In genomic region chr17:35127017-35127416, GRCm38 (mm10) we compare ENCODE assay signal across 9 mouse cellular contexts. TPM values are rescaled to one million over a fixed set of nuclear protein-coding genes. Genes with fewer than 3 reads are reported as not detected.
DNase-seq lines count a peak whose midpoint lies in the region; ATAC-seq and TF ChIP-seq lines count a peak whose summit lies in the region.
"Had no signal": no experiment of that assay in that cellular context is flagged by ENCODE, and none has a peak within 500 bp of the region (broad histone marks: within the 10 kb centered on the region; RNA-seq: fewer than 3 reads in every experiment).

No protein-coding gene starts in this region.

- H3K4me1 ChIP-seq in embryonic facial prominence, embryonic 13.5 days = peaks cover 30% of the 10 kb centered on the region
- H3K4me1 ChIP-seq in limb, embryonic 10.5 days = peaks cover 41% of the 10 kb centered on the region
- H3K4me1 ChIP-seq in neural tube, embryonic 14.5 days (ENCODE audit: control insufficient read depth, insufficient read depth, low read length) = peaks cover 15% of the 10 kb centered on the region

- no peak for TF ChIP-seq CTCF in layer of hippocampus, adult 2 months (conservative IDR thresholded peaks at IDR 0.05)

- peaks cover 45% of the 10 kb centered on the region for H3K36me3 ChIP-seq in embryonic facial prominence, embryonic 13.5 days
- H3K36me3 ChIP-seq in limb, embryonic 10.5 days = peaks cover 44% of the 10 kb centered on the region
- peaks cover 5% of the 10 kb centered on the region for H3K36me3 ChIP-seq in neural tube, embryonic 14.5 days (ENCODE audit: control insufficient read depth, insufficient read depth, low read length)

- 67% methylated on average over 13 of the region's 13 CpGs for WGBS in embryonic facial prominence, embryonic 13.5 days
- 75% methylated on average over 13 of the region's 13 CpGs for WGBS in limb, embryonic 10.5 days
- WGBS in neural tube, embryonic 14.5 days = 75% methylated on average over 13 of the region's 13 CpGs

- H3K4me3 ChIP-seq in layer of hippocampus, adult 2 months = peak overlapping the region; percentile 74
- H3K4me3 ChIP-seq in embryonic facial prominence, embryonic 13.5 days = peak overlapping the region; percentile 82
- peak overlapping the region; percentile 64 for H3K4me3 ChIP-seq in limb, embryonic 10.5 days
- peak overlapping the region; percentile 63 for H3K4me3 ChIP-seq in neural tube, embryonic 14.5 days (ENCODE audit: low read depth, low read length)

- H3K27me3 ChIP-seq in embryonic facial prominence, embryonic 13.5 days = no peaks in the 10 kb centered on the region
- no peaks in the 10 kb centered on the region for H3K27me3 ChIP-seq in limb, embryonic 10.5 days (ENCODE audit: low read depth, poor library complexity, severe bottlenecking)
- H3K27me3 ChIP-seq in neural tube, embryonic 14.5 days (ENCODE audit: control insufficient read depth, insufficient read depth, low read length) = no peaks in the 10 kb centered on the region

- no peak for DNase-seq in layer of hippocampus, adult 2 months (ENCODE audit: low spot score in 2 of 2)
- no peak for DNase-seq in layer of hippocampus, postnatal 36 days
- no peak for DNase-seq in limb, embryonic 10.5 days (ENCODE audit: low spot score)
- DNase-seq in urinary bladder, adult 2 months (ENCODE audit: low spot score) = no peak
- no peak for DNase-seq in cerebellum, postnatal 14 days

- peak overlapping the region; percentile 92; the same call in 1 of the 2 replicates for H3K27ac ChIP-seq in layer of hippocampus, adult 2 months
- H3K27ac ChIP-seq in embryonic facial prominence, embryonic 13.5 days = peak overlapping the region; percentile 88; the same call in 1 of the 2 replicates
- H3K27ac ChIP-seq in limb, embryonic 10.5 days = peak overlapping the region; percentile 89
- no peak overlapping the region for H3K27ac ChIP-seq in neural tube, embryonic 14.5 days (ENCODE audit: low read depth, low read length)

- ATAC-seq in embryonic facial prominence, embryonic 13.5 days (ENCODE audit: insufficient number of reproducible peaks, insufficient read depth, low FRiP score, low TSS enrichment, low read depth) = no peak
- ATAC-seq in neural tube, embryonic 14.5 days (ENCODE audit: low read depth) = no peak
- no peak for ATAC-seq in inflammation-experienced regulatory T-cells, adult 6 months

- H3K9ac ChIP-seq in embryonic facial prominence, embryonic 13.5 days = peak overlapping the region; percentile 89
- H3K9ac ChIP-seq in neural tube, embryonic 14.5 days (replicated peaks; ENCODE audit: low read depth, low read length) = no peak overlapping the region; the same call in 1 of the 2 replicates

- H3K4me2 ChIP-seq in embryonic facial prominence, embryonic 13.5 days = peak overlapping the region; percentile 83
- H3K4me2 ChIP-seq in neural tube, embryonic 14.5 days (ENCODE audit: low read depth, low read length) = peak overlapping the region; percentile 51

- no peaks in the 10 kb centered on the region for H3K9me3 ChIP-seq in embryonic facial prominence, embryonic 13.5 days
- no peaks in the 10 kb centered on the region for H3K9me3 ChIP-seq in limb, embryonic 10.5 days (replicated peaks)
- H3K9me3 ChIP-seq in neural tube, embryonic 14.5 days (ENCODE audit: control insufficient read depth, low read length) = no peaks in the 10 kb centered on the region

RNA-seq across cellular contexts. Expression of gene D17H6S53E, which starts 0.8 kb away (rescaled TPM):
- 10 to 100 TPM; 25.2 to 29.3 TPM for total RNA-seq in layer of hippocampus, adult 2 months (2021)
- 10 to 100 TPM; 25.6 to 29.3 TPM for total RNA-seq in layer of hippocampus, postnatal 36 days (2021)
- polyA plus RNA-seq in embryonic facial prominence, embryonic 13.5 days (2015; fragmentation: Nextera tagmentation; extraction: Ambion mirVana) = 10.9 and 12.3 TPM in 2 replicates
- polyA plus RNA-seq in limb, embryonic 10.5 days (2016; fragmentation: Nextera tagmentation; extraction: Ambion mirVana) = 8.4 and 8.5 TPM in 2 replicates
- polyA plus RNA-seq in neural tube, embryonic 14.5 days (2014; fragmentation: Nextera tagmentation; extraction: Ambion mirVana) = 8.1 and 9.7 TPM in 2 replicates
- 10.2 and 12.6 TPM in 2 replicates for polyA plus RNA-seq in urinary bladder, adult 2 months (2012; rRNA removed)
- polyA plus RNA-seq in inflammation-experienced regulatory T-cells, adult 6 months (2017; shearing (Covaris generic)) = 10 to 100 TPM; 20.0 to 27.1 (median 25.1) TPM

RNA-seq across cellular contexts. Expression of gene Apom, which starts 4.8 kb away (rescaled TPM):
- under 1 TPM; 0.37 to 0.49 TPM for total RNA-seq in layer of hippocampus, adult 2 months (2021)
- not detected for total RNA-seq in layer of hippocampus, postnatal 36 days (2021)
- polyA plus RNA-seq in embryonic facial prominence, embryonic 13.5 days (2015; fragmentation: Nextera tagmentation; extraction: Ambion mirVana) = 0.28 and 8.7 TPM in 2 replicates
- polyA plus RNA-seq in limb, embryonic 10.5 days (2016; fragmentation: Nextera tagmentation; extraction: Ambion mirVana) = 0.39 and 0.56 TPM in 2 replicates
- polyA plus RNA-seq in neural tube, embryonic 14.5 days (2014; fragmentation: Nextera tagmentation; extraction: Ambion mirVana) = 0.75 and 0.89 TPM in 2 replicates
- 0.22 and 0.29 TPM in 2 replicates for polyA plus RNA-seq in urinary bladder, adult 2 months (2012; rRNA removed)
- polyA plus RNA-seq in inflammation-experienced regulatory T-cells, adult 6 months (2017; shearing (Covaris generic)) = not detected
- total RNA-seq: left cerebral cortex, adult 8-10 months had no signal

RNA-seq across cellular contexts. Expression of gene Csnk2b, which starts 5.2 kb away (rescaled TPM):
- total RNA-seq in layer of hippocampus, adult 2 months (2021) = 100 to 1,000 TPM; 170 to 178 TPM
- 100 to 1,000 TPM; 169 to 176 TPM for total RNA-seq in layer of hippocampus, postnatal 36 days (2021)
- polyA plus RNA-seq in embryonic facial prominence, embryonic 13.5 days (2015; fragmentation: Nextera tagmentation; extraction: Ambion mirVana) = 278 and 298 TPM in 2 replicates
- 299 and 317 TPM in 2 replicates for polyA plus RNA-seq in limb, embryonic 10.5 days (2016; fragmentation: Nextera tagmentation; extraction: Ambion mirVana)
- 361 and 363 TPM in 2 replicates for polyA plus RNA-seq in neural tube, embryonic 14.5 days (2014; fragmentation: Nextera tagmentation; extraction: Ambion mirVana)
- 116 and 122 TPM in 2 replicates for polyA plus RNA-seq in urinary bladder, adult 2 months (2012; rRNA removed)
- 100 to 1,000 TPM; 246 to 346 (median 344) TPM for polyA plus RNA-seq in inflammation-experienced regulatory T-cells, adult 6 months (2017; shearing (Covaris generic))

RNA-seq across cellular contexts. Expression of gene Gpank1, which starts 5.8 kb away (rescaled TPM):
- total RNA-seq in layer of hippocampus, adult 2 months (2021) = 10 to 100 TPM; 15.0 to 15.9 TPM
- total RNA-seq in layer of hippocampus, postnatal 36 days (2021) = 10 to 100 TPM; 13.0 to 15.2 TPM
- polyA plus RNA-seq in embryonic facial prominence, embryonic 13.5 days (2015; fragmentation: Nextera tagmentation; extraction: Ambion mirVana) = 21.1 and 24.1 TPM in 2 replicates
- 33.9 and 35.8 TPM in 2 replicates for polyA plus RNA-seq in limb, embryonic 10.5 days (2016; fragmentation: Nextera tagmentation; extraction: Ambion mirVana)
- polyA plus RNA-seq in neural tube, embryonic 14.5 days (2014; fragmentation: Nextera tagmentation; extraction: Ambion mirVana) = 22.2 and 23.7 TPM in 2 replicates
- polyA plus RNA-seq in urinary bladder, adult 2 months (2012; rRNA removed) = 16.2 and 19.3 TPM in 2 replicates
- 10 to 100 TPM; 57.1 to 87.4 (median 74.3) TPM for polyA plus RNA-seq in inflammation-experienced regulatory T-cells, adult 6 months (2017; shearing (Covaris generic))

RNA-seq across cellular contexts. Expression of gene Bag6, which starts 8.0 kb away (rescaled TPM):
- total RNA-seq in layer of hippocampus, adult 2 months (2021) = 100 to 1,000 TPM; 320 to 334 TPM
- 100 to 1,000 TPM; 304 to 319 TPM for total RNA-seq in layer of hippocampus, postnatal 36 days (2021)
- 65.1 and 67.8 TPM in 2 replicates for polyA plus RNA-seq in embryonic facial prominence, embryonic 13.5 days (2015; fragmentation: Nextera tagmentation; extraction: Ambion mirVana)
- polyA plus RNA-seq in limb, embryonic 10.5 days (2016; fragmentation: Nextera tagmentation; extraction: Ambion mirVana) = 74.2 and 74.7 TPM in 2 replicates
- 88.3 and 102 TPM in 2 replicates for polyA plus RNA-seq in neural tube, embryonic 14.5 days (2014; fragmentation: Nextera tagmentation; extraction: Ambion mirVana)
- polyA plus RNA-seq in urinary bladder, adult 2 months (2012; rRNA removed) = 130 and 136 TPM in 2 replicates
- polyA plus RNA-seq in inflammation-experienced regulatory T-cells, adult 6 months (2017; shearing (Covaris generic)) = 10 to 100 TPM; 25.4 to 33.8 (median 29.1) TPM
